Mouse (Mus musculus): ENCODE results near the gene Cebpb.

DNA sequence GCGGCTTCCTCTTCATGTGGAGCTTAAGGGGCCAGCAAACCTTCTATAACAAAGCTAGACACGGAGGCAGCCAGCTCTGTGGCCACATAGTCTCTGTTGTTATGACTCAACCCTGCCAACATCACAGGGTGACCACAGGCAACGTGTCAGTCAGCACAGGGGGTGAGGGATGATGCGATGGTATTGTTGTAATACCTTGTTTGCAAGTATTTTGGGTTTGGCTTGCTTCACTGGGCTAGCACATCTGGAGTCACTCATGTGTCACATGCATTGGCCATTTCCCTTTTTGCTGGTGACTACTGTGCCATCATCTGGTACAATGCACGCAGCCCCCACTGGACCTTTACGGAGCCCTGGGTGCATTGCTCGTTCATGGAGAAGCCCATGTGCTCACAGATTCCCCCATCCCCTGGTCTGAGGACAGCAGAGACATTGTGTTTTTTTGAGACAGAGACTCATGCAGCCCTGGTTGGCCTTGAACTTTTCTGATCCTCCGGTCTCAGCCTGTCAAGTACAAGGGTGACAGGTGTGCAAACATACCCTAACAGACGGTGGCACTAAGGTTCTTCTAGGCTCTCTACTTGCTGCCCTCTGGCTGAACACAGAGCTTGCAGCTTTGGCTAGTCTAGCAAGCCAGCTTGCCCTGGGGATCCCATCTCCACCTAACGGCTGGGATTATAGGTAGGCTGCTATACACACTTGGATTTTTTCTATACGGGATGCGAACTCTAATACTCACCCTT, 39.3 kb upstream of the Cebpb start:
- TF ChIP-seq CTCF (conservative IDR thresholded peaks at IDR 0.05; ENCODE audit: low read length) = no peak
- no peak for TF ChIP-seq POU5F1 (IDR thresholded peaks at IDR 0.05; ENCODE audit: borderline replicate concordance, low read length)
